Mouse (Mus musculus) limb, embryonic 15.5 days (tissue): ENCODE data around the gene Vmn1r221. TPM values are rescaled to one million over a fixed set of nuclear protein-coding genes. Genes with fewer than 3 reads are reported as not detected.

ENCODE experiments used
- polyA plus RNA-seq: library from polyadenylated mRNA; unstranded; fragments of >200 nt; fragmentation: Nextera tagmentation; extraction: Ambion mirVana; gene quantifications from 2 replicates; pipeline ENCODE4 v1.2.1, GENCODE M21; 2015

The Vmn1r221 gene
- polyA plus RNA-seq, 1 experiment from 2014 or later: not detected

Other genes with a start within 250 kb of the Vmn1r221 start
- not detected in 2 replicates for gene Vmn1r213, start 206.5 kb upstream of the Vmn1r221 start, polyA plus RNA-seq
- gene Vmn1r214, start 183.7 kb upstream of the Vmn1r221 start, polyA plus RNA-seq: not detected in 2 replicates
- not detected in 2 replicates for gene Vmn1r215, start 146.1 kb upstream of the Vmn1r221 start, polyA plus RNA-seq
- not detected in 2 replicates for gene Vmn1r217, start 95.9 kb upstream of the Vmn1r221 start, polyA plus RNA-seq
- gene Vmn1r218, start 81.0 kb upstream of the Vmn1r221 start, polyA plus RNA-seq: not detected in 2 replicates
- not detected in 2 replicates for gene Vmn1r219, start 54.8 kb upstream of the Vmn1r221 start, polyA plus RNA-seq
- gene Vmn1r220, start 26.2 kb upstream of the Vmn1r221 start, polyA plus RNA-seq: not detected in 2 replicates
- not detected in 2 replicates for gene Vmn1r222, start 21.8 kb downstream of the Vmn1r221 start, polyA plus RNA-seq
- not detected in 2 replicates for gene Vmn1r223, start 33.0 kb downstream of the Vmn1r221 start, polyA plus RNA-seq
- 42.4 and 44.2 TPM in 2 replicates for gene Zfp322a, start 155.1 kb downstream of the Vmn1r221 start, polyA plus RNA-seq
- 11.9 and 13.9 TPM in 2 replicates for gene Abt1, start 209.7 kb downstream of the Vmn1r221 start, polyA plus RNA-seq